Mouse (Mus musculus) liver, postnatal 0 days (tissue): ENCODE measurements around the gene Lcorl.

ENCODE experiments used
- CTCF ChIP-seq: sonication (generic); IDR thresholded peaks from 2 replicates; pipeline ENCODE4 v1.5.1; 2016; ENCODE audit warnings: antibody characterized with exemption, low read depth
- EP300 ChIP-seq: IDR thresholded peaks from 2 replicates; pipeline ENCODE4 v1.6.1; 2016; ENCODE audit warnings: antibody characterized with exemption, low read depth, mild to moderate bottlenecking

DNA sequence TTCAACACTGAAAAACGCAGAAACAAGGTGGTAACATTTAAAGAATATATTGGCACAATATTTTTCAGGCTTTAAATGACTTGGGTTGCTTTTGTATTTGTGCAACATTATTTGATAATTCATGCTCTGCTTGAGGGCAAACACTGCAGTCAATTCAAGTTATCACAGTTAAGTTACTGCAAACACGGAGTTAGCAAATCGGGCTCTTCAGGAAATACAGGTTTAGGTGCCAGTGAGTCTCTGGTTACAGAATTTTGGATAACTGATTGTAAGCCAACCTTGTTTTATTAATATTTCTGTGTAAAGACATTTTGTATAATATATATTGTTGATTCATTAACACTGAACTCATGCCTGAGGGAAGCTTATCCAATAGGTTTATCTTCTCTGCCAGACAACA, 36.3 kb upstream of the Lcorl start:
- TF ChIP-seq EP300 (no peak), CTCF (no peak)
